Mouse (Mus musculus) layer of hippocampus, adult 11-12 months (tissue): ENCODE results near the gene Per1.

Experiments used
- DNase-seq: peaks from one replicate; pipeline ENCODE4 v3.0.0; 2022; ENCODE audit warnings: low spot score

Gene Per1

DNA sequence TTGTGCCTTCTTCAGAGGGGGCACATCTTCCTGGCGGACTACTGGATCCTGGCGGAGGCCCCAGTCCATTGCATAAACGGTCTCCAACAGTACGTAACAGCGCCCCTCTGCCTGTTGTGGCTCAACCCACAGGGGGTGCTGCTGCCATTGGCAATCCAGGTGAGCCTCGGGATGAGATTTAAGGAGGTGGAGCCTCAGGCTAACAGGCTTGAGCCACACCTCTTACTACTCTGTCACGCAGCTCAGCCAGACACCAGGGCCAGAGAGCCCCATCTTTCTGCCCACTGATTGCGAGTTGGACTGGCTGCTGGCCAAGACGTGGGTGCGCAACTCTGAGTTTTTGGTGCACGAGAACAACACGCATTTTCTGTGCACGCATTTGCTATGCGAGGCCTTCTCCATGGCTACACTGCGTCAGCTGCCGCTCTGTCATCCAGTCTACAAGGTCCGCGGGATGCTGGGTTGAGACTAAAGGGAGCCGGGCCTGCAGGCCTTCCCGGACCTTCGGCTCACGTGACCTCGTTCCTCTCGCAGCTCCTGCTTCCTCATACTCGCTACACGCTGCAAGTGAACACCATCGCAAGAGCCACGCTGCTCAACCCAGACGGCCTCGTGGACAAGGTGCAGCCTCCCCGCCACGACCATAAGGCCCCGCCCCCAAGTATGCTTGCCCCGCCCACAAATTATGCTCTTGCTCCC, 39.1 kb downstream of the Per1 start:
- peak; percentile 83 for DNase-seq

GRCm38 (mm10) chr11:69134622-69134968, 39.6 kb downstream of the Per1 start:
- DNase-seq = no peak

DNA sequence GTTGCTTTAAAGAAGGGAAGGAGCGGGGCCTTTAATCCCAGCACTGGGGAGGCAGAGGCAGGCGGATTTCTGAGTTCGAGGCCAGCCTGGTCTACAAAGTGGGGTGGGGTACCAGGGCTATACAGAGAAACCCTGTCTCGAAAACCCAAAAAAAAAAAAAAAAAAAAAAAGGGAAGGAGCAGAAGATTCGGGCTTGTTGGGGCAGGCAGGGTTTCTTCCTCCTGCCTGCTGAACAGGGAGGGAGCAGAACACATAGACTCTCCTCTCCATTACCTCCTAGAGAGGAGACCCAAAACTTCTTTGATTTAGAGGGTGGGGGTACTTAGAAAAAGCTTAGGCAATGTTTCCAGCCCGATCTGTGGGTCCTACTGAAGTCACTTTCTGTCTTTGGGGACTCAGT, 40.3 kb downstream of the Per1 start:
- DNase-seq = no peak

DNA sequence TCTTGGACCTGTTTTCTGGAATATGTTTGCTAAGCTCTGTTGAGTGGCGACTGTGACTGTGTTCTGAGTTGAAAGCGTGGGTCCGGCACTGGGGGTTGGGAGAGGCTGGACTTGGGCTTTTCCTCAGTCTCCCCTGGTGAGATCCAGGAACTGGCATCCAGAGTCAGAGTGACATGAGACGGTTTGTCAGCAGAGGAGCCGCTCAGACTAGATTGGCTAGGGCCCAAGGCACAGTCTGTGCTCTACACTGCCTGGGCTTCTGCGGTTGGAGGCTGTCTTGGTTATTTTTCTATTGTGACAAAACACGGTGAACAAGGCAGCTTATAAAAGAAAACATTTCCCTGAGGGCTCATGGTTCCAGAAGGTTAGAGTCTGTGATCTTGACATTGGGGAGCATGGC, 52.5 kb downstream of the Per1 start:
- no peak for DNase-seq

GRCm38 (mm10) chr11:69148451-69148960, 53.5 kb downstream of the Per1 start:
- DNase-seq = no peak

DNA sequence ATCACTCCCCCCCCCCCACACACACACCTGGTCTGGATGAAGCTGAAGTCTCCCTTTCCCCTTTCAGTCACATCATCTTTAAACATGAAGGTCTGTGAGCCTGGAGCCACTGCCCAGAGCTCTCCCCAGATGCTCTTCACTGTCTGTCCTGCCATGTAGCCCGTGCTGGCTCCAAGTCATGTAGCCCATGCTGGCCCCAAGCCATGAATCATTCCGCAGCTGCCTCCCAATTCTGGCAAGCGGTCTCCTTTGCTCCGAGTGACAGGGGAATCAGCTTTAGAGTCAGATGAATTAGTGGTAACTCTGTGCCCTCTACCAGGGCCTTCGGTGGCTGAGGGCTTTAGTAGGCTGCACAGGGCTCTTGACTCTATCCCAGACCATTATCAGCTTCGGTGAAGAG, 54.7 kb downstream of the Per1 start:
- peak; percentile 44 for DNase-seq

GRCm38 (mm10) chr11:69150444-69150843, 55.4 kb downstream of the Per1 start:
- peak; percentile 77 for DNase-seq

DNA sequence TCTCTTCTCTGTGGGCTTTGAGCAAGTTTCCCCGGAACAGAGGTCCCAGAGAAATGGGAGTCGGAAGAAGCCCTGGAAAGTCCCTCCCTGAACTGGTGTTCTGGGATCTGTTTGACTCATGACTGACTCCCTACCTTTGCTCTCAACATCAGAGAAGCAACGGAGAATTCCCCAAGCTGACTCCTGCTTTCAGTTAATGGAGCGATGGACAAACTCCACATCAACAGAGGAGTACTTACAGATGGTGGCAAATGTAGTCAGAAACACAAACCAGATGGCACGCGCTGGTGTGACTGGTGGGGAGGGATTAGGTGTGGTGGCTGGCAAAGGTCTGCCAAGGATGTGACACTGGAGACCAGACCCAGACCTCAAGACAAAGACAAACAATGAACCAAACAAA, 56.0 kb downstream of the Per1 start:
- DNase-seq = no peak

DNA sequence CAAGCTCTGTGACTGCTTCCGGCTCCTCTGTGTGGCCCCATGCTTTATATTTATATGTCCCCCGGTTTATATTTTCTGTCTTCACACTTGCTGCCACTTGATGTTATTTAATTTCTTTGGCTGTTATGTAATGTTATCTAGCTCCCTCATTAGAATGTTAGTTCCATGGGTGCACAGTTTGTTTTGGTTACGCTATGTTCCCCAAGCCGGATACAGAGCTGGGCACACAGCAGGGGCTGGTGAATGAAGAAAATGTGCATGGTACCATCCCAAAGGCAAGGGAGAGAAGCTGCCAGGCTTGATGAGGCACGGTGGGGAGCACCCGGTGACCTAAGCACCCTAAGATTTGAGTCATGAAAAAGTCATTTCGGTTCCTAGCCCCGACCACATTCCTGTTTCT, 58.8 kb downstream of the Per1 start:
- DNase-seq = peak; percentile 45

DNA sequence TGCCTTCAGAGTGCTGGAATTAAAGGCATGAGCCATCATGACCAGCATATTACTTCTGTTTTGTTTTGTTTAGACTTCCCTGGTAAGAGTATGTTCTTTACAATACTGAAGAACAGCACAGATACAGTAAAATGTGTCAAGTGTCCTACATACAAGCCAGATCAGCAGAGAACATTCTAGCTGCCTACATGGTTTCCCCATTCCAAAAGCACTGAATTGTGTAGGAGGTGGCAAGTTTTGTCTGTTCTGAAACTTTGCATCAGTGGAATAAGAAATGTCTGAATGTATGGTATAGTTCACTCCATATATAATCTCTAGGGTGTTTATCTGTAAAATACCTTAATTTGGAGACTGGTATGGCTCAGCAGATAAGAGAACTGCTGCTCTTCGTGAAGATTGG, 60.3 kb downstream of the Per1 start:
- DNase-seq = no peak

DNA sequence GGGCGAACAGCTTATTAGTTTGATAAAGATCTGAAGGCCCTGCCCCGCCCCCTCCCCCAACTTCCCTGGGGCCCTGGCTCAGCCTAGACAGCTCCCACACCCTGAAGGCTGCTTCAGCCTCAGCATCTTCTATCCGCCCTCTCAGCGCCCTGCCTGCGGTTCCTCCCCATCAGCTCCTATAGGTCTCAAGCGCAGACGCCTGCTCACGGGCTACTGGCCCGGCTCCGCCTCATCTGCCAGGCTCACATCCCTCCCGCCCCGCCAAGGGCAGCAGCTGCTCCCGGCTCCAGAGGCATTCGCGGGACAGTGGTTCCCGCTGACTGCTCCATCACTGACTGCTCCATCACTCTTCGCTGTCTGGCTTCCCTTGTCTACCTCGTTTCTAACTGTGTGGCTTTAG, 61.8 kb downstream of the Per1 start, which contains the start of gene Alox12b:
TSS of gene Alox12b (plus strand) at position 190 of the 400 bp plus-strand sequence.
- DNase-seq = no peak
